Mouse (Mus musculus) lung, postnatal 0 days (tissue): ENCODE measurements around the gene C1rl. TPM values are rescaled to one million over a fixed set of nuclear protein-coding genes. Genes with fewer than 3 reads are reported as not detected.
"Not testable (repeated sequence)": the region's sequence is repeated elsewhere in the genome, so short reads cannot be mapped to it uniquely, and the experiment has no call there.

Experiments
- ATAC-seq: fragments of 200-750 bp; cut with Nextera tagmentation; 2 replicates; pipeline ENCODE4 v1.8.0; 2017; ENCODE audit warnings: moderate library complexity
- DNase-seq: peaks from one replicate; pipeline ENCODE4 v3.0.0-alpha.2; 2016; ENCODE audit warnings: low spot score
- H3K27ac ChIP-seq: fragments of 300-500 bp; sonication (generic); 2 replicates; pipeline ENCODE4 v1.5.1; 2014; ENCODE audit warnings: antibody characterized with exemption, mild to moderate bottlenecking, low read length, mixed read lengths
- H3K27me3 ChIP-seq: fragments of 300-500 bp; sonication (generic); replicated peaks from 2 replicates; pipeline ENCODE4 v1.6.1; 2014; ENCODE audit warnings: low read length, mixed read lengths; ENCODE audit not compliant: insufficient read depth
- H3K36me3 ChIP-seq: fragments of 300-500 bp; sonication (generic); 2 replicates; pipeline ENCODE4 v1.6.1; 2014; ENCODE audit warnings: low read length, mixed read lengths; ENCODE audit not compliant: insufficient read depth
- H3K4me1 ChIP-seq: fragments of 300-500 bp; sonication (generic); 2 replicates; pipeline ENCODE4 v1.6.1; 2014; ENCODE audit warnings: antibody characterized with exemption, low read depth, low read length, mixed read lengths; ENCODE audit not compliant: insufficient read depth
- H3K4me2 ChIP-seq: fragments of 300-500 bp; sonication (generic); replicated peaks from 2 replicates; pipeline ENCODE4 v1.6.1; 2014; ENCODE audit warnings: low read depth, mild to moderate bottlenecking, low read length, moderate library complexity, mixed read lengths
- H3K4me3 ChIP-seq: fragments of 300-500 bp; sonication (generic); 2 replicates; pipeline ENCODE4 v1.5.1; 2014; ENCODE audit warnings: low read depth, low read length
- H3K9ac ChIP-seq: fragments of 300-500 bp; sonication (generic); replicated peaks from 2 replicates; pipeline ENCODE4 v1.6.1; 2014; ENCODE audit warnings: low read depth, mild to moderate bottlenecking
- H3K9me3 ChIP-seq: fragments of 300-500 bp; sonication (generic); 2 replicates; pipeline ENCODE4 v1.6.1; 2016; ENCODE audit warnings: low read length, mixed read lengths
- CTCF ChIP-seq: IDR thresholded peaks from 2 replicates; pipeline ENCODE4 v1.5.1; 2016; ENCODE audit warnings: antibody characterized with exemption, mild to moderate bottlenecking
- EP300 ChIP-seq: IDR thresholded peaks from 2 replicates; pipeline ENCODE4 v1.6.1; 2016; ENCODE audit warnings: antibody characterized with exemption, mild to moderate bottlenecking, control low read depth
- WGBS: fragments of 180-500 bp; shearing (Covaris S2); extraction: QIAGEN DNeasy Blood & Tissue Kit; methylation state at CpG from one replicate; pipeline ENCODE4 v1.1.7; 2014; 5-methylcytosine and 5-hydroxymethylcytosine counted together
- polyA plus RNA-seq: library from polyadenylated mRNA; unstranded; fragments of >200 nt; fragmentation: Nextera tagmentation; extraction: Ambion mirVana; gene quantifications from 2 replicates; pipeline ENCODE4 v1.2.1, GENCODE M21; 2015

The C1rl gene
- polyA plus RNA-seq, 1 experiment from 2014 or later, result 1.5 TPM

DNA sequence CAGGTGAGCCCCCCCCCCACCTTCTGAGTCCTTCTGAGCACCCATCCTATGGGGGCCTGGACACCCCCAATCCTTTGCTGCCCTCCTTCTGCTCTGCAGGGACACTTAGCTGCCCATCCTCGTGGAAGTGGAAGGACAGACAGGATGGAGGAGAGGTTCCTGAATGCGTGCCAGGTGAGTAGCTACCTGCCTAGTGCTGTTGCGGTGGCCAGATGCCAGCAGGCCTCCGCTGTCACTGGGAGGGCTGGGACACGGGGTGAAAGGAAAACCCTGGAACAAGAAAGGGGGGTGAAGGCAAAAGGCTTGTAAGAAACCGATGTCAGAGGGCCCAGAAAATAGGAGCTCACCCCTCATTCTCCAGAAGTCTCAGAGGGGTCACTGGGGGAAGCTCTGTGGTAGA is 14.1 kb downstream of the C1rl start:
- 57% methylated on average over 6 of the region's 6 CpGs for WGBS
- no peak for TF ChIP-seq CTCF
- no peak for TF ChIP-seq EP300
- Histone ChIP-seq H3K9me3 (no peaks in the 10 kb centered on the region), H3K4me3 (no peak overlapping the region), H3K9ac (no peak overlapping the region), H3K27me3 (no peaks in the 10 kb centered on the region), H3K27ac (no peak overlapping the region), H3K36me3 (no peaks in the 10 kb centered on the region), H3K4me1 (no peaks in the 10 kb centered on the region), H3K4me2 (no peak overlapping the region)
- no peak for ATAC-seq
- DNase-seq, result no peak

DNA sequence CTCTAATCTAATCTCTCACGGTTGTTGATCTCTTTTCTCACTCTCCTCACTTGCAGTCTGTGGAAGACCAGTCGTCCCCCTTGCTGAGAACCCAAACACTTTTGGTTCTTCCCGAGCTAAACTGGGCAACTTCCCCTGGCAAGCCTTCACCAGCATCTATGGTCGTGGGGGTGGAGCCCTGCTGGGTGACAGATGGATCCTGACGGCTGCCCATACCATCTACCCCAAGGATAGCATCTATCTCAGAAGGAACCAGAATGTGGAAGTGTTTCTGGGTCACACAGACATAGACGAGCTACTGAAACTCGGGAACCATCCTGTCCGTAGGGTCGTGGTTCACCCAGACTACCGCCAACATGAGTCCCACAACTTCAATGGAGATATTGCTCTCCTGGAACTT is 15.4 kb downstream of the C1rl start:
- 68% methylated on average over 10 of the region's 10 CpGs for WGBS
- TF ChIP-seq CTCF, result no peak
- no peak for TF ChIP-seq EP300

DNA sequence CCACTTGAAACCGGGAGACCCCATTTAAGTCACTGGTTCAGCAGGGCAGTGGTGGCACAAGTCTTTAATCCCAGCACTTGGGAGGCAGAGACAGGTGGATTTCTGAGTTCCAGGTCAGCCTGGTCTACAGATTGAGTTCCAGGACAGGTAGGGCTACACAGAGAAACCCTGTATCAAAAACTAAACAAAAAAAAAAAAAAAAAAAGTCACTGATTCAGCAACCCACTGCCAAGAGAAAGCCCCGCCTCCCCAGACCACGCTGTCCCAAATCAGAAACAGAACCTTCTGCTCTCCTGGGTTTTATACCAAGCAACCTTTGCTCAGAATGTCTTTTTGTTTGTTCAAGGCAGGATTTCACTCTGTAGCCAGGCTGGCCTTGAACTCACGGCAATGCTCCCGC is 16.3 kb downstream of the C1rl start:
- H3K4me3 ChIP-seq, DNase-seq, ATAC-seq, H3K4me2 ChIP-seq, H3K27ac ChIP-seq, H3K9me3 ChIP-seq, H3K9ac ChIP-seq, H3K4me1 ChIP-seq, H3K27me3 ChIP-seq, H3K36me3 ChIP-seq: not testable (repeated sequence)
- 82% methylated on average over 5 of the region's 5 CpGs for WGBS

More for the DNA sequence above, 15.4 kb downstream of the C1rl start:
- no peaks in the 10 kb centered on the region for H3K4me1 ChIP-seq
- no peaks in the 10 kb centered on the region for H3K9me3 ChIP-seq
- H3K36me3 ChIP-seq, result no peaks in the 10 kb centered on the region
- H3K4me3 ChIP-seq, result no peak overlapping the region
- no peak overlapping the region for H3K4me2 ChIP-seq
- no peak for DNase-seq
- H3K27me3 ChIP-seq, result no peaks in the 10 kb centered on the region
- ATAC-seq, result no peak
- H3K9ac ChIP-seq, result no peak overlapping the region
- no peak overlapping the region for H3K27ac ChIP-seq

DNA sequence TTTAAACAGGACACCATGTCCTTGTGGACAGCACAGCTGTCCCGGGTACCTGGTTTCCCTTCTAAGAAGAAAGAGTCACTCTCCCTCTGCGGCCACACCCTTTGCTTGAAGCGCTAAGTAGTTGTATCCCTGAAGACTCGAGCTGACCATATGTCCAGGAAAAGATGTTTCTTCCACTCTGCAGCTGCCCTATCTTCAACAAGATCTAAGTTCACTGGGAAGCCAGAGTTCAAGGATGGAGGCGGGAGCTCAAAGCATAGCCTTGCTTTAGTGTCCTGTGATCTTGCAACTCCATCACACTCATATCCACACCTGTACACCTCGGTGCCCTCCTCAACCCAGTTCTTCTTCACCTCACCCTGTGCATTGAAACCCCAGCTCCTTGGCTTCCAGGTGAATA is 19.0 kb downstream of the C1rl start:
- H3K4me1 ChIP-seq, result no peaks in the 10 kb centered on the region
- TF ChIP-seq EP300, result no peak
- no peak for TF ChIP-seq CTCF
- H3K4me3 ChIP-seq, result no peak overlapping the region
- no peak for DNase-seq
- 50% methylated on average over 6 of the region's 6 CpGs for WGBS
- no peak overlapping the region for H3K27ac ChIP-seq
- no peaks in the 10 kb centered on the region for H3K36me3 ChIP-seq
- no peak for ATAC-seq
- no peak overlapping the region for H3K4me2 ChIP-seq
- H3K9ac ChIP-seq, result no peak overlapping the region
- no peaks in the 10 kb centered on the region for H3K27me3 ChIP-seq
- no peaks in the 10 kb centered on the region for H3K9me3 ChIP-seq

DNA sequence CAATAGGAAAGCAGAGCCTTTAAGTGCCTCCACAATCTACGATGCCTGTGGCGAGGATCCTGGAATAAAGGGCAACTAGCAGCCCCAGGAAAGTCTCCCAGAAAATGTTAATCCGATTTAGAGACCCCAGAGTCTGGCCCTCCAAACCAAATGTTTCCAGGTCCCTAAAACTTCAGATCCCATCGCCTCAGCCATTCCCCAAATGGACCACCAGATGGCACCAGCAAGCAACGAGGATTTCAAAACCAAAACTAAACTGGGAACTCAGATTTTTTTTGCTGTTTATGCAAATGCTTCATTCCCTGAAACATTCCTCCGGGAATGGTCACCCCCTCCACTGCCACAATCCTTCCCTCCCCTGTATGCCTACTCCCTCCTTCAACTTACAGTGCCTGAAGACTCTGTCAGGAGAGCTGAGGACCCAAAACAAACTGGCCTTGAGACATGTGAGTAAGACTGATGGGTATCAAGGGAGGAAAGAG is 19.5 kb downstream of the C1rl start, which contains the start of gene C1ra:
Gene C1ra (plus strand): TSS at position 51 of the 482 bp plus-strand sequence.
- peak within 1 kb of the TSS; percentile 63 for H3K4me2 ChIP-seq
- H3K9ac ChIP-seq, result 0 out of 2 replicates have a peak within 1 kb of the TSS, but pooled peaks have one; percentile 43
- ATAC-seq (peak; percentile 67), DNase-seq (peak; percentile 87)
- H3K4me1 ChIP-seq, result no peaks in the 10 kb centered on the region
- 3% methylated on average over 6 of the region's 6 CpGs for WGBS
- no peaks in the 10 kb centered on the region for H3K9me3 ChIP-seq
- no peaks in the 10 kb centered on the region for H3K27me3 ChIP-seq
- peak within 1 kb of the TSS; percentile 36 for H3K4me3 ChIP-seq
- peak; percentile 83 for TF ChIP-seq CTCF
- no peak for TF ChIP-seq EP300
- H3K27ac ChIP-seq, result no peak within 1 kb of the TSS
- H3K36me3 ChIP-seq, result no peaks in the 10 kb centered on the region

DNA sequence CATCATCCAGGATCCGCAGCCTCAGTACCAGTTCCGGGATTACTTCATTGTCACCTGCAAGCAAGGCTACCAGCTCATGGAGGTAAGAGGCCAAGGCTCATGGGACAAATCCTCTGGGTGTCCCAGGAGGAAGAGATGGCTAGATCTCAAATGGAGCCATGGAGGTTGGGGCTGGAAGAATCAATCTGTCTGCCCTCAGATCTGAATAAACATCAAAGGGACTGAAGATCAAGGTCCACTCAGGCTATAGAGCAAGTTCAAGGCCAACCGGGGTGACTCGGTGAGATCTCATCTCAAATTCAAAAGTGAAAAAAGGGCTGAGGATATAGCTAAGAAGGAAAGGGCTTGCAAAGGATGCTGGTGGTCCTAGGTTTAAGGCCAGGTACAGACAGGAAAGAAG is 24.8 kb downstream of the C1rl start:
- DNase-seq, H3K27me3 ChIP-seq, H3K27ac ChIP-seq, H3K9me3 ChIP-seq, H3K4me3 ChIP-seq, H3K4me1 ChIP-seq, ATAC-seq, H3K4me2 ChIP-seq, H3K9ac ChIP-seq, H3K36me3 ChIP-seq: not testable (repeated sequence)
- WGBS, result 82% methylated on average over 4 of the region's 4 CpGs

DNA sequence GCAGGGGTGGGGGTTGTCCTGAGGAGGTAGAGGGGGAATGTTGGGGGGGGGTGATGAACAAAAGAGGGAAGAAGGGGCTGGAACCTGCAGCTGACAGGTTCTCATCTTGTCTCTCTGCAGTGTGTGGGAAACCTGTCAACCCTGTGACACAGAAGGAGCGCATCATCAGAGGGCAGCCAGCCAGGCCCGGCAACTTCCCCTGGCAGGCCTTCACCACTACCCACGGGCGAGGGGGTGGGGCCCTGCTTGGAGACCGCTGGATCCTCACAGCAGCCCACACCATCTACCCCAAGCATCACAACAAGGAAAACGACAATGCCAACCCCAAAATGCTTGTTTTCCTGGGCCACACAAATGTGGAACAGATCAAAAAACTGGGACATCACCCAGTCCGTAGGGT is 29.2 kb downstream of the C1rl start:
- not testable (repeated sequence) for H3K36me3 ChIP-seq, H3K4me3 ChIP-seq, ATAC-seq, H3K4me2 ChIP-seq, H3K9me3 ChIP-seq, H3K27me3 ChIP-seq, H3K27ac ChIP-seq, H3K9ac ChIP-seq, DNase-seq, H3K4me1 ChIP-seq
- WGBS, result 68% methylated on average over 7 of the region's 7 CpGs
